7 mouse cellular contexts compared by ENCODE assay signal in the genomic region with DNA sequence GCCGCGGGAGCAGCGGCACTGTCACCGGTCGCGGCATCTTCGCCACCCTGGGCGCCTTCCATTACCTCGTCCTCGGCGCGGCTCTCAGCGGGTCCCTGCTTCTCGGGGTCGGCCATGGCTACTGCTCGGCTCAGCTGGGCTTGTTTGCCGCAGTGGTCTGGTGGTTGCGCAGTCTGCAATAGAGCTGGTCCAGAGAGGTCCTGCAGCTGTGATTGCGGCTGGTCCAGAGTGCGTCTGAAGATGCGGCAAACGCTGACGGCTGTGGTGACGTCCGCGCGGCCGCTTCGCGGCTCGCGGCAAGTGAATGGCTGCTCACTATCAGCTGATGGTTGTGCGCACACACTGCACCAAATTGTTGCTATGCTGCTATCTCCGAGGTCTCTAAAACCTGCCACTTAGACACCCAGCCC. TPM values are rescaled to one million over a fixed set of nuclear protein-coding genes. Genes with fewer than 3 reads are reported as not detected.
DNase-seq lines count a peak whose midpoint lies in the region; ATAC-seq lines count a peak whose summit lies in the region.

A gene (minus strand): TSS at position 225 of the 410 bp plus-strand sequence.

- no peak within 1 kb of the TSS for H3K27ac ChIP-seq in kidney, embryonic 16.5 days (ENCODE audit: low read length)
- H3K27ac ChIP-seq in liver, embryonic 12.5 days, result no peak within 1 kb of the TSS
- H3K27ac ChIP-seq in neural tube, embryonic 14.5 days (ENCODE audit: low read depth, low read length), result peak within 1 kb of the TSS; percentile 40

- peak within 1 kb of the TSS; percentile 40 for H3K4me3 ChIP-seq in kidney, embryonic 16.5 days (ENCODE audit: low read length)
- peak within 1 kb of the TSS; percentile 34 for H3K4me3 ChIP-seq in liver, embryonic 12.5 days
- H3K4me3 ChIP-seq in neural tube, embryonic 14.5 days (ENCODE audit: low read depth, low read length), result peak within 1 kb of the TSS; percentile 31

- peak; percentile 79; the same call in 1 of the 2 replicates for ATAC-seq in kidney, embryonic 16.5 days (ENCODE audit: low FRiP score, low TSS enrichment)
- no peak for ATAC-seq in liver, embryonic 12.5 days
- ATAC-seq in neural tube, embryonic 14.5 days (ENCODE audit: low read depth), result peak; percentile 96

- H3K9ac ChIP-seq in kidney, embryonic 16.5 days (replicated peaks; ENCODE audit: low read length), result peak within 1 kb of the TSS; percentile 0; the same call in 1 of the 2 replicates
- H3K9ac ChIP-seq in liver, embryonic 12.5 days, result no peak within 1 kb of the TSS
- H3K9ac ChIP-seq in neural tube, embryonic 14.5 days (replicated peaks; ENCODE audit: low read depth, low read length), result peak within 1 kb of the TSS; percentile 46

- peak; percentile 51 for DNase-seq in adrenal gland, postnatal 14 days
- peak; percentile 74 to 80 for DNase-seq in cerebellum, postnatal 10 days
- DNase-seq in frontal cortex, postnatal 14 days (ENCODE audit: low spot score in 2 of 2), result peak; percentile 61 to 77
- DNase-seq in spleen, postnatal 14 days (ENCODE audit: low spot score in 2 of 2), result no peak

- H3K4me1 ChIP-seq in kidney, embryonic 16.5 days (ENCODE audit: insufficient read depth, low read length), result 0 out of 2 replicates have a peak, but pooled peaks cover 2% of the 10 kb centered on the region
- no peaks in the 10 kb centered on the region for H3K4me1 ChIP-seq in liver, embryonic 12.5 days
- no peaks in the 10 kb centered on the region for H3K4me1 ChIP-seq in neural tube, embryonic 14.5 days (ENCODE audit: control insufficient read depth, insufficient read depth, low read length)

- 42% methylated on average over 34 of the region's 34 CpGs for whole genome bisulfite sequencing in kidney, embryonic 16.5 days
- whole genome bisulfite sequencing in liver, embryonic 12.5 days (ENCODE audit: insufficient replicate concordance), result 47% methylated on average over 34 of the region's 34 CpGs
- 40% methylated on average over 34 of the region's 34 CpGs for WGBS in neural tube, embryonic 14.5 days

- H3K27me3 ChIP-seq in kidney, embryonic 16.5 days (ENCODE audit: insufficient read depth, low read length), result no peaks in the 10 kb centered on the region
- peaks cover 16% of the 10 kb centered on the region for H3K27me3 ChIP-seq in liver, embryonic 12.5 days (replicated peaks)
- no peaks in the 10 kb centered on the region for H3K27me3 ChIP-seq in neural tube, embryonic 14.5 days (ENCODE audit: control insufficient read depth, insufficient read depth, low read length)

- peak within 1 kb of the TSS; percentile 52 for H3K4me2 ChIP-seq in kidney, embryonic 16.5 days (replicated peaks; ENCODE audit: low read depth, low read length)
- peak within 1 kb of the TSS; percentile 59 for H3K4me2 ChIP-seq in liver, embryonic 12.5 days
- H3K4me2 ChIP-seq in neural tube, embryonic 14.5 days (ENCODE audit: low read depth, low read length), result peak within 1 kb of the TSS; percentile 43

- H3K36me3 ChIP-seq in kidney, embryonic 16.5 days (ENCODE audit: insufficient read depth, low read length), result peaks cover 12% of the 10 kb centered on the region
- H3K36me3 ChIP-seq in liver, embryonic 12.5 days, result peaks cover 2% of the 10 kb centered on the region; the same call in 1 of the 2 replicates
- H3K36me3 ChIP-seq in neural tube, embryonic 14.5 days (ENCODE audit: control insufficient read depth, insufficient read depth, low read length), result no peaks in the 10 kb centered on the region

- H3K9me3 ChIP-seq in kidney, embryonic 16.5 days (ENCODE audit: low read length), result peaks cover 20% of the 10 kb centered on the region
- H3K9me3 ChIP-seq in liver, embryonic 12.5 days (replicated peaks), result peaks cover 7% of the 10 kb centered on the region; the same call in 1 of the 2 replicates
- H3K9me3 ChIP-seq in neural tube, embryonic 14.5 days (ENCODE audit: control insufficient read depth, low read length), result peaks cover 5% of the 10 kb centered on the region; the same call in 1 of the 2 replicates

RNA-seq across cellular contexts. Expression of the gene that starts here (rescaled TPM):
- total RNA-seq in adrenal gland, postnatal 14 days (2021), result 37.0 and 40.5 TPM in 2 replicates
- polyA plus RNA-seq in kidney, embryonic 16.5 days (2015; fragmentation: Nextera tagmentation; extraction: Ambion mirVana), result 0.85 and 1.8 TPM in 2 replicates
- 0.31 and 0.38 TPM in 2 replicates for polyA plus RNA-seq in liver, embryonic 12.5 days (2016; fragmentation: Nextera tagmentation; extraction: Ambion mirVana)
- 374 and 564 TPM in 2 replicates for polyA plus RNA-seq in neural tube, embryonic 14.5 days (2014; fragmentation: Nextera tagmentation; extraction: Ambion mirVana)

Comparison
In these comparisons a context has a peak if more than half of its experiments do, and no peak if none do; other contexts are left out.
1. RNA of the gene that starts here (polyA plus RNA-seq): 374 to 564 TPM in neural tube, embryonic 14.5 days; 0.85 to 1.8 TPM in kidney, embryonic 16.5 days and 0.31 to 0.38 TPM in liver, embryonic 12.5 days; every median in the first group is over 100 times any median in the second.
2. DNase-seq: peak in adrenal gland, postnatal 14 days (single experiment), cerebellum, postnatal 10 days (2 of 2) and frontal cortex, postnatal 14 days (2 of 2); none in spleen, postnatal 14 days (0 of 2).
3. Peak in every context shown above with its lines, with median percentiles within 50 percentile points of each other: H3K4me2 ChIP-seq and H3K4me3 ChIP-seq.